Mouse (Mus musculus): Measurements from ENCODE around the gene Zbtb12. TPM values are rescaled to one million over a fixed set of nuclear protein-coding genes. Genes with fewer than 3 reads are reported as not detected.
"Not testable (repeated sequence)": the region's sequence is repeated elsewhere in the genome, so short reads cannot be mapped to it uniquely, and the experiment has no call there.

Gene Zbtb12
- 10 to 100 TPM; 35.4 to 38.3 TPM for total RNA-seq (2021)

DNA sequence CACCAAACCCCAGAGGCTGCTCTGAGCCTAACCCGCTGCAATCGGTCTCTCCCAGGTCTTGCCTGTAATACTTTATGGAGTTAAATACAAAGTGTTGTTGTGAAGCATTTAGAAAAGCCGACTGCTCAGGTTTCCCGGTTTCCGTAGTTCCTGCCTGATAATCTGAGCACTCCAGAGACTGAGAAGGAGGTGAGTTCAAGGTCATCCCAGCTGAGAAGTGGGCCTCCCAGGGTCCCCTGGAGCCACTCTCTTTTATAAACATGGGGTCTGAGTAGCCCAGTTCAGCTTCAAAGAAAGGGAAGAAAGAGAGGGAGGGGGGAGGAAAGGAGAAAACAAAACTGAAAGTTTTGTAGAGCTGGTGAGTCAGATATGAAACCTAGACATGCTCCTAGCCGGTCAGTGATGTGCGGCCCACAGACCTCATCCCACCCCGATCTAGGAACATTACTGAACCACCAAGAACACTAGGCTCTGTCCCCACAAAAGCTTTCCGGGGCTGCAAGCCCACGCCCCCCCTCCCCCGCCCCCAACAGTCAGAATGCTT is at the start of gene Zbtb12:
TSS of gene Zbtb12 (plus strand) at position 148 of the 544 bp plus-strand sequence.
- intact Hi-C loops (cut with DNase I) = no loop called here
- DNase-seq = no peak

DNA sequence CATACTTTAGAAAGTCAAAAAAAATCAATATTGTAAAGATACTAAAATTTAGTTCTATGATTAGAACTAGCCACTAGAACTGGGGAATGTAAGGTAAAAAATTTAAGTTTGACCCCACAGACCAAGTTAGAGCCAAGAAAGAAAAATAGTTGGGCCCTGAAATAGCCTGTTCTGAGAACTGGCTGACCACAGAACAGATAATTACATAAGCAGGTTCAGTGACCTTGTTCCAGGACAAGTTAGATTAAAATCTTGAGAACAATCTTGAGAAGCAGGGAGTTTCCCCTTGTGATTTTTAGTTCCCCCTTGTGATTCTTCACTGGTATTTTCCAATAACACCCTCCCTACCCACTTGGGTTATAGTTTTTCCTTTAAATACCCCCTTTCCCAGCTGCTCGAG is 48.5 kb upstream of the Zbtb12 start:
- intact Hi-C loops (cut with DNase I); DNase-seq: not testable (repeated sequence)

DNA sequence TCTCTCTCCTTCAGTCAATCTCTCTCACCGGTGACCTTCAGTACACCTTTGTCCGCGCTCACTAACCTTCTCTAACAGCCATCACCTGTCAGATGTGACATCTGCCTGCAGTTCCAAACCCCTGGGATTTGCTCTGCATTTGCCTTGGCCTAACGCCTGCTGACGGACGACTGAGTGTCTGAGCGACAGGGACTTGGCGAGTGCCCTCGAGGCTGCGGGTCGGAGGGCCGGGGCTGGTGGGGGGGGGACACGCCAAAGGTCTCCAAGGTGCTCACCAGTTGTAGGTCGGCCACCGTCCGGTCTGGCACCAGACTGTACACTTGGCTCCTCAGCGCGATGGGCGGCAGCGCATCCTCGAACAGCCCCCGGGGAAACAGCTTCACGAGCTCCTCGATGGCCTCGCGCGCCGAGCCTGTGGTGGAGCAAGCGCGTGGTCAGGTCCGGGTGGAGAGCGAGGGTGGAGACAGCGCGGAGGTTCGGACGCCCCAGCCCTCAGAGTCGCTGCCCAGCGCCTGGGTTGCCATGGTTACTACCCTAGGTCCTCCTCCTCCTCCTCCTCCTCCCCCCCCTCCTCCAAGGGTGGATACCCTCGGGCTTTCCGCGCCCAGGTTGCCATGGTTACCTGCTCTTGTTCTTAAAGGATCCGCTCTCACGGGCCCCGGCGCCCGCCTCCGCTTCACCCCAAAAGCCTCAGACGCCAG is 43.0 kb upstream of the Zbtb12 start:
- no peak for DNase-seq
- intact Hi-C loops (cut with DNase I) = loop anchor here (5.0 kb wide), 1 partner anchor 184 kb away; no protein-coding TSS in a partner anchor

DNA sequence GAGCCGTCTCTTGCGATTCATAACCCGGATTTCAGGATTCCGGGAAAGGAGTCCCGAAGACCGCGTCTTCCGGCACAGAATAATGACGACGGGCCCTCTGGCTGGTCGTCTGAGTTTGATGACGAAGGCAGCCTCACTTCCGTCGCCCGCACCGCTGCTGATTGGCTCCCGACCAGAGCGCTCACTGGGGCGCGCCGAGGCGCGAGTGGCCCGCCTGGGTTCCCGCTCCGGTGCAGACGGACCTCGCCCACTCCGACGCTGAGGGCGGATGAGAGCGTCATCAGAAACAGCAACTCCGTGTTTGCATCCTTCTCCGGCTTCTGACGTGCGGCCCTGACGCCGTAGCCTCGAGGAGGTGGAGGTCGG is 42.4 kb upstream of the Zbtb12 start, which contains the start of the genes Stk19 and Dxo:
TSS of gene Stk19 (minus strand) at position 90 of the 366 bp plus-strand sequence.
TSS of gene Dxo (plus strand) at position 164 of the 366 bp plus-strand sequence.
- intact Hi-C loops (cut with DNase I) = loop anchor here (5.0 kb wide), 1 partner anchor 185 kb away; no protein-coding TSS in a partner anchor
- DNase-seq = peak; percentile 97

DNA sequence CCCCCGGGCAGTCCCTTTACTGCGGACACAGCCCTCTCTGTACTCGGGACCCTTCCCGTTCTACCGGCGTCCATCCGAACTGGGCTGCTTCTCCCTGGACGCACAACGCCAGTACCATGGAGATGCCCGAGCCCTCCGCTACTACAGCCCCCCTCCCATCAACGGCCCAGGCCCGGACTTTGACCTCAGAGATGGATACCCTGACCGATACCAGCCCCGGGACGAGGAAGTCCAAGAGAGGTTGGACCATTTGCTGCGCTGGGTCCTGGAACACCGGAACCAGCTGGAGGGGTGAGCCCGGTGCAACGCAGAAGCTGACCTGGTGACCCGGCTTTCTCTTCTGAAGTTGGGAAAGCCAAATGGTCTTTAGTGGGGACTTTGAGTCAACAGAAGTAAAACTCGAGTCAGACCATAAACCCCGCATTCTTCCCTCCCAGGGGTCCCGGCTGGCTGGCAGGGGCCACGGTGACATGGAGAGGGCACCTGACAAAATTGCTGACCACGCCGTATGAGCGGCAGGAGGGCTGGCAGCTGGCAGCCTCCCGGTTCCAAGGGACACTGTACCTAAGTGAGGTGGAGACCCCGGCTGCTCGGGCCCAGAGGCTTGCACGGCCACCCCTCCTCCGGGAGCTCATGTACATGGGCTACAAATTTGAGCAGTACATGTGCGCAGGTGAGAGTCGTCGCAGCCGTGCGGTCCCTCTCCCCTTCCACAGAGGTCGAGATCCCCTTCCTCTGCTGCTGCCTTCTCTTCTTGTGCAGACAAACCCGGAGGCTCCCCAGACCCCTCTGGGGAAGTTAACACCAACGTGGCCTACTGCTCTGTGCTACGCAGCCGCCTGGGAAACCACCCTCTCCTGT is 41.6 kb upstream of the Zbtb12 start:
- peak; percentile 23 for DNase-seq
- intact Hi-C loops (cut with DNase I) = loop anchor here (5.0 kb wide), 1 partner anchor 185 kb away; no protein-coding TSS in a partner anchor

DNA sequence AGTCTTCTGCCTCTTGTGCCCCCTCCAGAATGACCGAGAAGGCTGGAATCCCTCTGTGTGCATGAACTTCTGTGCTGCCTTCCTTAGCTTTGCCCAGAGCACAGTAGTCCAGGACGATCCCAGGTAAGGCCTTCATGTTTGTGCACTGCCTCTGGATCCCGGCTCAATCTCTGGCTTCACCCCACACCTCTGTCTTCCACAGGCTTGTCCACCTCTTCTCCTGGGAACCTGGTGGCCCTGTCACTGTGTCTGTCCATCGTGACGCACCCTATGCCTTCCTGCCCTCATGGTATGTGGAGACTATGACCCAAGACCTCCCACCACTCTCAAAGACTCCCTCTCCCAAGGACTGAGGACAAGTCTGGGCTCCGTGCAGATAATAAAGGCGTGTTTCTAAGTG is 40.5 kb upstream of the Zbtb12 start:
- intact Hi-C loops (cut with DNase I) = loop anchor here (5.0 kb wide), 1 partner anchor 186 kb away; no protein-coding TSS in a partner anchor
- no peak for DNase-seq

DNA sequence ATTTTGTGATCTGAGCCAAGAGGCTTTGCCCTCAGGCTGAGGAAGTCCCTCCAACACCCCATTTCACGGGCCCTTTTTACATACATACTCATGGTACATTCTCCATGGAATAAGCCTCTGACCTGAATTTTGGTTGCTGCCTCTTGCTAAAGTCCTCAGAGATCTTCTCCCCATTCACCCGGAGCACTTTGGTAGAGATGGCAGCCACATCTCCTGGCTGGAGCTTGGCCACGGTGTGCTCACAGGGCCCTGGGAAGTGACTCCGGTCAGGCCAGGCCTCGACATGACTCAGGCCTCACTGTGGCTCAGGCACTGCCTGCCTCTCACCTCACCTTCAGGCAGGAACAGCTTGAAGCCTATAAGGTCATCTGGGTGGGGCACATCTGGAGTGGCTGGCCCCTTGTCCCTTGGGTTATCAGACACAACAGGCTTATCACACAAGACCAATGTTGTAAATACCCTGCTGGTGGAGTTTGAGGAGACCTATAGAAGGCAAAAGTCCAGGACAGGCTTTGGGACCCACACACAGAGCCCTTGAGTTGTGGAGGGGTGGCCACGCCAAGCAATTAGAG is 38.5 kb upstream of the Zbtb12 start:
- intact Hi-C loops (cut with DNase I) = no loop called here
- DNase-seq = no peak

DNA sequence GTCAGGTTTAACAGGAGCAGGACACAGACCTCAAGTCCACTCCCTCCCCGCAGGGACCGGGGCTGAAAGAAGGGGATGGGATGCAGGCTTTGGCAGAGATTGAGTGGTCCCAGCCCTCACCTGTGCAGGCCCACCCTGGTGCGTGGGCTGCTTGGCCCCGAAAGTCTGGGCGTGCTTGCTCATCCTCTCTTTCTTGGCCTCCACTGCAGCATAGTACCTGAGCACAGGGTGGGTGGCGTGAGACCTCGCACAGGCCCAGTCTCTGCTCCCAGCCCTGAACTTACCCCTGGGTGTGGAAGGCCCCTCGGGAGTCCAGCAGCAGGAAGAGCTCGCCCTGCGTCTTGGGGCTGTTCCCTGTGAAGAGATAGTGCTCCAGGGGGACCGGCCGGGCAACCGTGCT is 34.4 kb upstream of the Zbtb12 start:
- no peak for DNase-seq
- intact Hi-C loops (cut with DNase I) = no loop called here

DNA sequence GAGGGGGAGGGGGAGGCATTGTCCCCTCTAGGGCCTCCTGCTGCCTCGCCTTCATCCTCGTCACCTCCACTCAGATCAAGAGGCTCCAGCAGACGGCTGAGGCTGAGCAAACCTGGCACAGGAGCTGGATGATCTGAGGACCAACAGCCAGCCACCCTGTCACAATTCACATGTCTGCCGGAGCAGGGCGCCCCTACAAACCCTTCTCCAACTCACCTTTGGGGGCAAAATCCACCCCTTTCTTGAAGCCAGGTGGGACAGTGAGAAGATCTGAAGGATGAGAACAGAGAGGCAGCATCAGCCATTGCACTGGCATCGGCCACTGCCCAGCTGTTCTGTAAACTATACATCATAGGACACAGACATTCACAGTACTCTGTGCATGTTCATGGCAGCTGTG is 32.1 kb upstream of the Zbtb12 start:
- intact Hi-C loops (cut with DNase I) = no loop called here

DNA sequence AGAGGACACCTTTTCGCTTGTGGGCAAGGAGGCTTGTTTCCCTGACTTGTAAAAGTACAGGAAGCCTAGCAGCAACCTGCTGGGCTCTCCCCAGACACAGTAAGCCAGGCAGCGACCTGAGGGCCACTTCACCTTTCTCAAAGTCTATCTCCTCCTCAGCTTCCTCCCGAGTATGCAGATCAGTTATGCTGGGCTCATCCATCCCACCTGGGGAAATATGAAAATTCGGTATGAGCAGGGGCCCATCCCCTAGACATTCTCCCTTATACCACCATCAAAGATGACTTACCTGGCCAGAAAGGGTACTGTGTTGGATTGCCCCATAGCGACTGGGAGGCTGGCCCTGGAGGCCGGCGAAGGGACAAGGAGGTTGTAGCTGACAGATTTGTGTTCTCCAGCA is 31.7 kb upstream of the Zbtb12 start:
- DNase-seq = no peak
- intact Hi-C loops (cut with DNase I) = no loop called here

More for the DNA sequence above, 32.1 kb upstream of the Zbtb12 start:
- no peak for DNase-seq

DNA sequence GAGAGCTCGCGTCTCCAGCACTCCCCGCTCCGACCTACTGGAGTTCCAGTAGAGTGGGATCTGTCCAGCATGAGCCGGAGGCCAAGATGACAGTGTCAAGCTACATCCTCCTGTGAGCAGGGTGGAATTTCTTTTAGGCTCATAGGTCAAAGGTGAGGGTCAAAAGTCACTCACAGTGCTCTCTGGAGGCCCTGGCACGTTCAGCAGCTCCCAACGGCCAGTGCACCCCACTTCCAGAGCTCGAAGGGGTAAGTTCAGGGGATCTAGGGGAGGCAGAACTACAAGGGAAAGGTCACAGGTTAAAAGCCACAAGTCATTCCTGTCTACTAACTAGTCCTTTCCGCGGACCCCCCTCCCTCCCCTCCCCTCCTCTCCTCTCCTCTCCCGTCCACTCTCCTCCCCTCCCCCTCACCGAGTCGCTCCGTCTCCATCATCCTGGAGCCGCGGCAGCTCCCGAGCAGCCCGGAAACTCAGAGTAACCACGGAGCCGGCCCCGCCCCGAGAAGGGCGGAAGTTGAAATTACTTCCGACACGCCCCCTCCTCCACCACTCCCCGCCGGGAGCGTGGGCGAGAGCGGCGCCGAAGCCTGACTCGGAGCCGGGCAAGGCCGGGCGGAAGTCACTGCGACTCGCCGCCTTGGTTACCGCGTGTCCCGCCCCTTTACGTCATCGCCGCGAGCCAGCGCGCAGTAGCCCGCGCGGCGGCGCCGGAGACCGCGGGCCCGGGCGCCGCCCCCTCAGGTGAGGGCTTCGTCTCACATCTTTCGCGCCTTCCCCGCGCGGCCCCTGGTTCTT is 29.4 kb upstream of the Zbtb12 start, which contains the start of the genes Skiv2l and Nelfe:
TSS of gene Skiv2l (minus strand) at position 489 of the 795 bp plus-strand sequence.
TSS of gene Nelfe (plus strand) at position 670 of the 795 bp plus-strand sequence.
- intact Hi-C loops (cut with DNase I) = loop anchor here (5.0 kb wide), 1 partner anchor 42 kb away; no protein-coding TSS in a partner anchor
- peak; percentile 99 for DNase-seq

DNA sequence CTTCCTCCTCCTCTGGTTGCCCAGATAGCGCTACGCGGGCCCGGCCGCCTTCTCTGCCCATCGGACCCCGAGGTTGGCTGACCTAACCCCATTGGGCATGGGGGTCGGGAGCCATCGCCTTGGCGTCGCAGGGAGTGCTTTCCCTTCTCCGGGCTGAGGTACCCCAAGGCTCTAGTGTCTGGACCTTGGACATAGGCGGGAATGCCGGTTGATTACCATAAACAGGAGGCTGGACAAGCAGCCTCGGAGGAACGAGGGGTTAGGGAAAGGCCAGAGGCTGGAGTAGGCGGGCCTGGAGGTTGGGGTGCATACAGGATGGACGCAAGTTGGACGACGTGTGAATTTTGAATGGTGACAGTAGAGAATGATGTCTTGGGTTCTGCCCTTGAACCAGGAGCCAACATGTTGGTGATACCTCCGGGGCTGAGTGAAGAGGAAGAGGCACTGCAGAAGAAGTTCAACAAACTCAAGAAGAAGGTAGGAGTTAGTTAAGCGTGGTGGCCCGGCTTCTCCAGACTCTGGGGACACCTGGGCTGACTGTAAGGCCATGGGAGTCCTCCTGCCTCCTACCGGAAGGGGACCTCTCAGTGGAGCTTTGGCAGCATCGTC is 28.7 kb upstream of the Zbtb12 start:
- no peak for DNase-seq
- intact Hi-C loops (cut with DNase I) = loop anchor here (5.0 kb wide), 1 partner anchor 42 kb away; no protein-coding TSS in a partner anchor

DNA sequence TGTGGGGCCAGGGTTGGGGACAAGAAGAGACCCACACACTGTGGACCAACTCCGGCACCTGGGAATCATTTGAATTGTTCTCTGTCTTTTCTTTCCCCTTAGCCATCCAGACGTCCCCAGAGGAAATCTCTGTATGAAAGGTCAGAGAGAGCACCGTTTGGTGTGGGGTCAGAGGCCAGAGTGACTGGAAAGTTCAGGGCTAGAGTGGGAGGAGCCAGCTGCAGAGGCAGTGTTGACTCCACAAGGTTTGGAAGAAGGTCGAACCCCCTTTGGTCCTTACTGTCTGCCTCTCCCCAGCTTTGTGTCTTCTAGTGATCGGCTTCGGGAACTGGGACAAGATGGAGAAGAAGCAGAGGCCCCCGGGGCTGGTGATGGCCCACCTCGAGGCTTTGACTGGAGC is 25.8 kb upstream of the Zbtb12 start:
- intact Hi-C loops (cut with DNase I) = loop anchor here (5.0 kb wide), 1 partner anchor 39 kb away; no protein-coding TSS in a partner anchor
- no peak for DNase-seq

DNA sequence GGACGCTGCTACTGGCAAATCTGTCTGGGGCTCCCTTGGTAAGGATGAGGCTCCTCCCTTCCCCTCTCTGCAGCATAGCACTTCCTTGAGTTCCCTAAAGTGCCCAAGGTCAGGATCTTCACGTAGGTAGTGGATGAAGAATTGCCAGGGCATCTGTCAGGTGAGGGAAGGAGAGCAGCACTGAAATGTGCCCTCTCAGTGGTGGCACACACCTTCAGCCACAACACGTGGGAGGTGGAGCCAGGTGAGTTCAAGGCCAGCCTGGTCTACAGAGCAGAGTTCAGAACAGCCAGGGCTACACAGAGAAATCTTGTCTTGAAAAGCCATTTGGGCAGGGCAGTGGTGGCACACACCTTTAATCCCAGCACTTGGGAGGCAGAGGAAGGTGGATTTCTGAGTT is 24.5 kb upstream of the Zbtb12 start:
- intact Hi-C loops (cut with DNase I) = loop anchor here (5.0 kb wide), 1 partner anchor 38 kb away; no protein-coding TSS in a partner anchor
- DNase-seq = no peak

DNA sequence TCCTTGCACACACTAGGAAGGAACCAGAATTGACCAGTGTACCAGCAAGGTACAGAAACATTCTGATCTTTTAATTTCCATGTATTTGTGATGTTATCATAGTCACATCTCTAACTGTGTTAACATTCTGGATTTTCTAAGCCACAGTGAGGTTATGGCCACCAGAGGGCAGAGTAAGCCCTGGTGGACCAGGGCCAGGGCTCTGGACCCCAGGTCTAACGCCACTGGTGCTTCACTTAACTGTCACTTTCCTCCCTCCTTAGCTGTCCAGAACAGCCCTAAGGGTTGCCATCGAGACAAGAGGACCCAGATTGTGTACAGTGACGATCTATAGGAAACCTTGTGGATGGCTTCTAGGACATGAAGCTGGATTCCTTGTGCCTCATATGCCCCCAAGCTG is 23.5 kb upstream of the Zbtb12 start:
- intact Hi-C loops (cut with DNase I) = no loop called here
- DNase-seq = peak; percentile 59

DNA sequence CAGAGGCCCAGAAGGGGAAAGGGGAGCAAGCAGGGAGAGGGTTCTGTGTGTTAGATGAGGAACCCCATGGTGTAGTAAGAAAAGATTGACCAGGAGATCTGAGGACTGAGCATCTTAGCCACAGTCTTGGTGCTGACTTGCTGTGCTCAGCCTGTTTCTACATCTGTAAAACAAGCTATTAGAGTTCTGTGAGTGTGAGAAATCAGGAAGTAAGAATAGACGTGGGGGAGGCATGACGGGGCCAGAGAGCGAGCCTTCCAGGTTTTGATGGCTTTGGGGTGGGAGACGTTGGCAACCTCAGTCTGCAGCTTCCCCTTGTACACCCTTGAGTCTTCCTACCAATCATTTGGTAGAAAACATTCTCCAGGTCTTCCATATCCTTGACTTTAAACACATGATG is 20.6 kb upstream of the Zbtb12 start:
- no peak for DNase-seq
- intact Hi-C loops (cut with DNase I) = no loop called here

DNA sequence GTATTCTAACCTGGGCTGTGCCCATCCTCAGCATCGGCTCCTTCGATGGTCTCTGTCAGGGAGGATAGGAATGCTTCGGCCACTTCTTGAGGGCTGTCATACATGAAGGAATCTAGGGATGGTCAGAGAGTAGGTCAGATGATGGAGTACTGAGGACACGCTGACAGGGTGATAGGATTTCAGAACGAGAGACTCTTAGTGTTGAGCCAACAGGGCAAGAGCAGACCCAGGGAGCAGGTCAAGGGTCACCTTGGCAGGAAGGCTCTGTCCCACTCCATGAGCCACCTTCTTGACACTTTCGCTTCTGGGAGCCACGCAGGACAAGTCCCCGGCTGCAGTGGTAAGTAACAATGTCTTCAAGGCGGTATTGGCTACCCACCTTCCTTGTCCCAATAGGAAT is 18.8 kb upstream of the Zbtb12 start:
- intact Hi-C loops (cut with DNase I) = no loop called here
- DNase-seq = no peak

DNA sequence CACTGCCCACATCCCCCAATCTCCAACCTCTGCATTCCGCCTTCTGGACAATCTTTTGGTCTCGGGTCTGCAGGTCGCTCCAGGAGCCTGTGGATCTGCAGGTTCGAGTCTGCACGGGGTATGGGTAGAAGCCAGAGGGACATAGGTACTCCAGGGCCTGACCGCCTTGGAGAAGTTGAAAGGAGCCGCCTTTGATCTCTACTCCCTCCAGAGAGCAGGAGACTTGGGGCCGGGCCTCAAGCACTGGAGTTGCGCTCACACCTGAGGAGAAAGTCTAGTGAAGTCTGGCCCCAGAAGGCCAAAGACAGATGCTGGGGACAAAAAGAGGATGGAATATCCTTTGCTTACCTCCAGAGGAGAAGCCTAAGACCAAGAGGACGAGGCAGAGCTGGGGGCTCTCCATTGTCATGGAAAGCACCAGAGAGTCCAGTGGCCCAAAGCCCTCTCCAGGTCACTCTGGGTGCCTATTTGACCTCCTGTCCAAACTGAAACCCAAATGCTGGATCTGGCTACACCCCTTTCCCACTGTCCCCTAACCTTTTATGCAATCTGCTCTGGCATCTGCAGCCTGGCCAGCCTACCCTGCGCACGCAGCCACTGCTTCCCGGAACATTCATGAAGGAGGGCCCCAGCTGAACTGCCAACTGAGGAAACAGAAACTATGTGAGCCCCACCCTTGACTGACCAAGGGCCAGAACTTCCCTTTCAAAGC is 17.4 kb upstream of the Zbtb12 start:
- DNase-seq = no peak
- intact Hi-C loops (cut with DNase I) = no loop called here

Measured in left cerebral cortex, postnatal 4 days (tissue).